Mouse (Mus musculus) stomach, postnatal 0 days (tissue): ENCODE measurements around the gene Ash1l.

Source experiments
- CTCF ChIP-seq: IDR thresholded peaks from 2 replicates; pipeline ENCODE4 v1.5.1; 2016; ENCODE audit warnings: antibody characterized with exemption, low read depth, mild to moderate bottlenecking, moderate library complexity
- EP300 ChIP-seq: optimal IDR thresholded peaks from 2 replicates; pipeline ENCODE3; 2016; ENCODE audit warnings: antibody characterized with exemption

- TF ChIP-seq CTCF (no peak), EP300 (no peak)
Measured at GRCm38 (mm10) chr3:89125981-89126380, 175.6 kb downstream of the Ash1l start.
